Mouse (Mus musculus) heart, embryonic 11.5 days (tissue): ENCODE data around the gene Slc35c2. TPM values are rescaled to one million over a fixed set of nuclear protein-coding genes. Genes with fewer than 3 reads are reported as not detected.

Experiments
- ATAC-seq: fragments of 200-750 bp; cut with Nextera tagmentation; replicated peaks from 2 replicates; pipeline ENCODE4 v1.8.0; 2017; ENCODE audit warnings: moderate library complexity; ENCODE audit not compliant: insufficient number of reproducible peaks, low FRiP score, low TSS enrichment
- H3K27ac ChIP-seq: fragments of 300-500 bp; sonication (generic); 2 replicates; pipeline ENCODE4 v1.5.1; 2014; ENCODE audit warnings: mild to moderate bottlenecking, low read depth, low read length
- H3K27me3 ChIP-seq: fragments of 300-500 bp; sonication (generic); 2 replicates; pipeline ENCODE4 v1.6.1; 2014; ENCODE audit warnings: mild to moderate bottlenecking, low read length, mixed read lengths; ENCODE audit not compliant: control insufficient read depth, insufficient read depth
- H3K36me3 ChIP-seq: fragments of 300-500 bp; sonication (generic); 2 replicates; pipeline ENCODE4 v1.6.1; 2014; ENCODE audit warnings: mild to moderate bottlenecking, low read length, moderate library complexity, mixed read lengths; ENCODE audit not compliant: control insufficient read depth, insufficient read depth
- H3K4me1 ChIP-seq: fragments of 300-500 bp; sonication (generic); 2 replicates; pipeline ENCODE4 v1.6.1; 2014; ENCODE audit warnings: low read length; ENCODE audit not compliant: control insufficient read depth, insufficient read depth
- H3K4me2 ChIP-seq: fragments of 300-500 bp; sonication (generic); 2 replicates; pipeline ENCODE4 v1.6.1; 2014; ENCODE audit warnings: mild to moderate bottlenecking, moderate library complexity
- H3K4me3 ChIP-seq: fragments of 300-500 bp; sonication (generic); 2 replicates; pipeline ENCODE4 v1.5.1; 2014; ENCODE audit warnings: low read depth, low read length
- H3K9ac ChIP-seq: fragments of 300-500 bp; sonication (generic); 2 replicates; pipeline ENCODE4 v1.6.1; 2014; ENCODE audit warnings: mild to moderate bottlenecking, low read depth, low read length, moderate library complexity
- H3K9me3 ChIP-seq: fragments of 300-500 bp; sonication (generic); replicated peaks from 2 replicates; pipeline ENCODE4 v1.6.1; 2016; ENCODE audit warnings: low read length; ENCODE audit not compliant: control insufficient read depth
- WGBS: fragments of 180-500 bp; shearing (Covaris S2); extraction: QIAGEN DNeasy Blood & Tissue Kit; methylation state at CpG from one replicate; pipeline ENCODE4 v1.1.7; 2014; ENCODE audit not compliant: insufficient replicate concordance; 5-methylcytosine and 5-hydroxymethylcytosine counted together
- polyA plus RNA-seq: library from polyadenylated mRNA; unstranded; fragments of >200 nt; fragmentation: Nextera tagmentation; extraction: Ambion mirVana; gene quantifications from 2 replicates; pipeline ENCODE4 v1.2.1, GENCODE M21; 2014

Gene Slc35c2
- polyA plus RNA-seq, 1 experiment from 2014 or later = 32.4 TPM

- Histone ChIP-seq H3K9ac (no peak overlapping the region), H3K9me3 (no peaks in the 10 kb centered on the region), H3K4me2 (no peak overlapping the region), H3K36me3 (peaks cover 10% of the 10 kb centered on the region), H3K4me1 (peaks cover 56% of the 10 kb centered on the region), H3K4me3 (no peak overlapping the region), H3K27ac (peak overlapping the region; percentile 51; the same call in 1 of the 2 replicates), H3K27me3 (no peaks in the 10 kb centered on the region)
- ATAC-seq = no peak
- WGBS = 47% methylated on average over 16 of the region's 16 CpGs
These were observed 30.1 kb upstream of the Slc35c2 start for GRCm38 (mm10) chr2:165317621-165318263.

GRCm38 (mm10) chr2:165316837-165317473, 29.3 kb upstream of the Slc35c2 start:
- Histone ChIP-seq H3K27ac (peak overlapping the region; percentile 51), H3K27me3 (no peaks in the 10 kb centered on the region), H3K4me2 (no peak overlapping the region), H3K4me3 (no peak overlapping the region), H3K36me3 (peaks cover 10% of the 10 kb centered on the region), H3K4me1 (peaks cover 56% of the 10 kb centered on the region), H3K9me3 (no peaks in the 10 kb centered on the region), H3K9ac (no peak overlapping the region)
- 31% methylated on average over 9 of the region's 9 CpGs for WGBS
- ATAC-seq = no peak; the same call in 1 of the 2 replicates

- Histone ChIP-seq H3K27ac (no peak overlapping the region), H3K4me3 (no peak overlapping the region), H3K4me2 (no peak overlapping the region), H3K9me3 (no peaks in the 10 kb centered on the region), H3K9ac (no peak overlapping the region), H3K27me3 (no peaks in the 10 kb centered on the region), H3K36me3 (peaks cover 13% of the 10 kb centered on the region), H3K4me1 (peaks cover 48% of the 10 kb centered on the region)
- no peak for ATAC-seq
- WGBS = 63% methylated on average over 10 of the region's 10 CpGs
These were observed 28.5 kb upstream of the Slc35c2 start for GRCm38 (mm10) chr2:165316204-165316603.

- WGBS = 77% methylated on average over 8 of the region's 8 CpGs
- peaks cover 16% of the 10 kb centered on the region for H3K36me3 ChIP-seq
- no peak overlapping the region for H3K4me3 ChIP-seq
- no peak overlapping the region for H3K27ac ChIP-seq
- H3K4me1 ChIP-seq = peaks cover 31% of the 10 kb centered on the region
- ATAC-seq = no peak
- no peaks in the 10 kb centered on the region for H3K27me3 ChIP-seq
- no peak overlapping the region for H3K9ac ChIP-seq
- H3K9me3 ChIP-seq = no peaks in the 10 kb centered on the region
- H3K4me2 ChIP-seq = no peak overlapping the region
These were observed 26.5 kb upstream of the Slc35c2 start for GRCm38 (mm10) chr2:165314197-165314596.

- Histone ChIP-seq H3K4me1 (peaks cover 13% of the 10 kb centered on the region), H3K9ac (no peak overlapping the region), H3K4me2 (no peak overlapping the region), H3K9me3 (no peaks in the 10 kb centered on the region), H3K4me3 (no peak overlapping the region), H3K36me3 (peaks cover 16% of the 10 kb centered on the region), H3K27ac (no peak overlapping the region), H3K27me3 (no peaks in the 10 kb centered on the region)
- 67% methylated on average over 7 of the region's 7 CpGs for WGBS
- ATAC-seq = no peak
These were observed 24.7 kb upstream of the Slc35c2 start for GRCm38 (mm10) chr2:165312381-165312780.

- Histone ChIP-seq H3K27ac (no peak overlapping the region), H3K9me3 (no peaks in the 10 kb centered on the region), H3K4me2 (no peak overlapping the region), H3K27me3 (no peaks in the 10 kb centered on the region), H3K4me3 (no peak overlapping the region), H3K36me3 (peaks cover 16% of the 10 kb centered on the region), H3K4me1 (peaks cover 5% of the 10 kb centered on the region), H3K9ac (no peak overlapping the region)
- 90% methylated on average over 12 of the region's 12 CpGs for WGBS
- ATAC-seq = no peak
These were observed 23.9 kb upstream of the Slc35c2 start for GRCm38 (mm10) chr2:165311577-165311976.

- Histone ChIP-seq H3K9ac (no peak overlapping the region), H3K4me1 (no peaks in the 10 kb centered on the region), H3K9me3 (no peaks in the 10 kb centered on the region), H3K4me3 (no peak overlapping the region), H3K4me2 (no peak overlapping the region), H3K27ac (no peak overlapping the region), H3K27me3 (no peaks in the 10 kb centered on the region), H3K36me3 (peaks cover 16% of the 10 kb centered on the region)
- 70% methylated on average over 13 of the region's 13 CpGs for WGBS
- no peak for ATAC-seq
These were observed 23.3 kb upstream of the Slc35c2 start for GRCm38 (mm10) chr2:165310818-165311425.

- H3K36me3 ChIP-seq = peaks cover 19% of the 10 kb centered on the region
- ATAC-seq = no peak
These were observed 20.1 kb upstream of the Slc35c2 start for GRCm38 (mm10) chr2:165307801-165308200.

More at GRCm38 (mm10) chr2:165307801-165308200, 20.1 kb upstream of the Slc35c2 start:
- H3K27ac ChIP-seq = no peak overlapping the region
- H3K4me3 ChIP-seq = no peak overlapping the region
- no peaks in the 10 kb centered on the region for H3K4me1 ChIP-seq
- 90% methylated on average over 6 of the region's 6 CpGs for WGBS
- H3K4me2 ChIP-seq = no peak overlapping the region
- no peaks in the 10 kb centered on the region for H3K9me3 ChIP-seq
- no peaks in the 10 kb centered on the region for H3K27me3 ChIP-seq
- no peak overlapping the region for H3K9ac ChIP-seq
